16 mouse cellular contexts compared by ENCODE assay signal in genomic region chr10:80177441-80178279, GRCm38 (mm10). TPM values are rescaled to one million over a fixed set of nuclear protein-coding genes. Genes with fewer than 3 reads are reported as not detected.
DNase-seq lines count a peak whose midpoint lies in the region; ATAC-seq lines count a peak whose summit lies in the region.
"Had no signal": no experiment of that assay in that cellular context is flagged by ENCODE, and none has a peak within 500 bp of the region (broad histone marks: within the 10 kb centered on the region; RNA-seq: fewer than 3 reads in every experiment).

No protein-coding gene starts in this region.

- peaks cover 91% of the 10 kb centered on the region for H3K4me1 ChIP-seq in midbrain, embryonic 10.5 days
- peaks cover 39% of the 10 kb centered on the region for H3K4me1 ChIP-seq in midbrain, embryonic 15.5 days
- H3K4me1 ChIP-seq in midbrain, embryonic 13.5 days (replicated peaks): peaks cover 68% of the 10 kb centered on the region

- H3K9me3 ChIP-seq in midbrain, embryonic 10.5 days (replicated peaks): no peaks in the 10 kb centered on the region
- H3K9me3 ChIP-seq in midbrain, embryonic 15.5 days: no peaks in the 10 kb centered on the region
- H3K9me3 ChIP-seq in midbrain, embryonic 13.5 days: no peaks in the 10 kb centered on the region
- H3K9me3 ChIP-seq: embryonic facial prominence, embryonic 13.5 days had no signal

- intact Hi-C loops in heart, postnatal 25 days (cut with DNase I): loop anchor here (10.0 kb wide), 1 partner anchor 197 kb away; no protein-coding TSS in a partner anchor

- 68% methylated on average over 7 of the region's 7 CpGs for WGBS in midbrain, embryonic 10.5 days
- WGBS in midbrain, embryonic 15.5 days: 41% methylated on average over 7 of the region's 7 CpGs
- WGBS in midbrain, embryonic 13.5 days: 38% methylated on average over 7 of the region's 7 CpGs

- no peak overlapping the region for H3K9ac ChIP-seq in midbrain, embryonic 15.5 days
- no peak overlapping the region; the same call in 1 of the 2 replicates for H3K9ac ChIP-seq in midbrain, embryonic 13.5 days (replicated peaks)
- H3K9ac ChIP-seq: embryonic facial prominence, embryonic 13.5 days; forebrain, postnatal 0 days; liver, embryonic 14.5 days had no signal

- peaks cover 17% of the 10 kb centered on the region for H3K36me3 ChIP-seq in midbrain, embryonic 10.5 days
- no peaks in the 10 kb centered on the region for H3K36me3 ChIP-seq in midbrain, embryonic 15.5 days (replicated peaks)
- H3K36me3 ChIP-seq in midbrain, embryonic 13.5 days: peaks cover 3% of the 10 kb centered on the region

- no peak for ATAC-seq in midbrain, embryonic 15.5 days (replicated peaks)
- no peak for ATAC-seq in midbrain, embryonic 13.5 days
- ATAC-seq: forebrain, postnatal 0 days had no signal

- H3K27ac ChIP-seq in midbrain, embryonic 10.5 days (replicated peaks): peak overlapping the region; percentile 99
- H3K27ac ChIP-seq in midbrain, embryonic 15.5 days: no peak overlapping the region
- peak overlapping the region; percentile 91; the same call in 1 of the 2 replicates for H3K27ac ChIP-seq in midbrain, embryonic 13.5 days
- H3K27ac ChIP-seq: kidney, postnatal 0 days; liver, embryonic 14.5 days had no signal

- peak; percentile 92 for DNase-seq in heart, adult 11 months
- DNase-seq in heart, postnatal 25 days (ENCODE audit: low spot score): no peak
- peak; percentile 53 for DNase-seq in midbrain, embryonic 10.5 days (ENCODE audit: low spot score)
- peak; percentile 92 for DNase-seq in adrenal gland, adult 2 months
- DNase-seq in B cell, adult 2 months: no peak
- no peak for DNase-seq in kidney, adult 18-20 months
- DNase-seq: cerebellum, adult 8-10 months; forebrain, postnatal 0 days; gastrocnemius, postnatal 25 days; left cerebral cortex, postnatal 4 days; lung, postnatal 14 days had no signal

- peaks cover 30% of the 10 kb centered on the region for H3K27me3 ChIP-seq in midbrain, embryonic 10.5 days (ENCODE audit: low read depth, poor library complexity, severe bottlenecking)
- H3K27me3 ChIP-seq in midbrain, embryonic 15.5 days (replicated peaks): no peaks in the 10 kb centered on the region
- H3K27me3 ChIP-seq in midbrain, embryonic 13.5 days: no peaks in the 10 kb centered on the region
- H3K27me3 ChIP-seq: embryonic facial prominence, embryonic 13.5 days had no signal

- H3K4me3 ChIP-seq in midbrain, embryonic 10.5 days: peak overlapping the region; percentile 32
- H3K4me3 ChIP-seq in midbrain, embryonic 15.5 days: no peak overlapping the region
- no peak overlapping the region for H3K4me3 ChIP-seq in midbrain, embryonic 13.5 days (replicated peaks)
- H3K4me3 ChIP-seq: embryonic facial prominence, embryonic 13.5 days had no signal

- H3K4me2 ChIP-seq in midbrain, embryonic 15.5 days: no peak overlapping the region
- no peak overlapping the region for H3K4me2 ChIP-seq in midbrain, embryonic 13.5 days (replicated peaks)
- H3K4me2 ChIP-seq: embryonic facial prominence, embryonic 13.5 days had no signal

RNA-seq across cellular contexts. Expression of gene Efna2, which starts 1.6 kb away (rescaled TPM):
- total RNA-seq in heart, postnatal 25 days (2021): 1 to 10 TPM in 1 of 2 experiments, under 1 TPM in 1; 0.91 to 1.1 TPM
- 56.6 and 64.5 TPM in 2 replicates for polyA plus RNA-seq in midbrain, embryonic 10.5 days (2016; fragmentation: Nextera tagmentation; extraction: Ambion mirVana)
- polyA plus RNA-seq in midbrain, embryonic 15.5 days (2015; fragmentation: Nextera tagmentation; extraction: Ambion mirVana): 53.4 and 54.6 TPM in 2 replicates
- 1 to 10 TPM; 1.8 to 5.2 TPM for total RNA-seq in adrenal gland, adult 2 months (2021)
- polyA plus RNA-seq in adrenal gland, adult 2 months (2012; rRNA removed): 10.2 and 15.6 TPM in 2 replicates
- polyA plus RNA-seq in midbrain, embryonic 13.5 days (2015; fragmentation: Nextera tagmentation; extraction: Ambion mirVana): 34.5 and 41.3 TPM in 2 replicates

RNA-seq across cellular contexts. Expression of gene 1600002K03Rik, which starts 4.9 kb away (rescaled TPM):
- 1 to 10 TPM; 4.2 to 5.2 TPM for total RNA-seq in heart, postnatal 25 days (2021)
- polyA plus RNA-seq in midbrain, embryonic 10.5 days (2016; fragmentation: Nextera tagmentation; extraction: Ambion mirVana): 10.6 and 11.2 TPM in 2 replicates
- polyA plus RNA-seq in midbrain, embryonic 15.5 days (2015; fragmentation: Nextera tagmentation; extraction: Ambion mirVana): 13.3 and 14.7 TPM in 2 replicates
- 10 to 100 TPM; 14.0 to 21.7 TPM for total RNA-seq in adrenal gland, adult 2 months (2021)
- 25.9 and 34.5 TPM in 2 replicates for polyA plus RNA-seq in adrenal gland, adult 2 months (2012; rRNA removed)
- polyA plus RNA-seq in midbrain, embryonic 13.5 days (2015; fragmentation: Nextera tagmentation; extraction: Ambion mirVana): 11.9 and 14.5 TPM in 2 replicates

RNA-seq across cellular contexts. Expression of gene Cirbp, which starts 11.9 kb away (rescaled TPM):
- total RNA-seq in heart, postnatal 25 days (2021): 10 to 100 TPM; 31.7 to 43.1 TPM
- 91.8 and 135 TPM in 2 replicates for polyA plus RNA-seq in midbrain, embryonic 10.5 days (2016; fragmentation: Nextera tagmentation; extraction: Ambion mirVana)
- 364 and 392 TPM in 2 replicates for polyA plus RNA-seq in midbrain, embryonic 15.5 days (2015; fragmentation: Nextera tagmentation; extraction: Ambion mirVana)
- total RNA-seq in adrenal gland, adult 2 months (2021): 10 to 100 TPM; 30.6 to 77.0 TPM
- 108 and 152 TPM in 2 replicates for polyA plus RNA-seq in adrenal gland, adult 2 months (2012; rRNA removed)
- 354 and 412 TPM in 2 replicates for polyA plus RNA-seq in midbrain, embryonic 13.5 days (2015; fragmentation: Nextera tagmentation; extraction: Ambion mirVana)

RNA-seq across cellular contexts. Expression of gene Midn, which starts 29.6 kb away (rescaled TPM):
- total RNA-seq in heart, postnatal 25 days (2021): 100 to 1,000 TPM in 1 of 2 experiments, 10 to 100 TPM in 1; 92.1 to 120 TPM
- 17.8 and 19.7 TPM in 2 replicates for polyA plus RNA-seq in midbrain, embryonic 10.5 days (2016; fragmentation: Nextera tagmentation; extraction: Ambion mirVana)
- 29.5 and 29.9 TPM in 2 replicates for polyA plus RNA-seq in midbrain, embryonic 15.5 days (2015; fragmentation: Nextera tagmentation; extraction: Ambion mirVana)
- 100 to 1,000 TPM in 1 of 2 experiments, 10 to 100 TPM in 1; 75.8 to 115 TPM for total RNA-seq in adrenal gland, adult 2 months (2021)
- polyA plus RNA-seq in adrenal gland, adult 2 months (2012; rRNA removed): 233 and 269 TPM in 2 replicates
- polyA plus RNA-seq in midbrain, embryonic 13.5 days (2015; fragmentation: Nextera tagmentation; extraction: Ambion mirVana): 35.9 and 40.6 TPM in 2 replicates

RNA-seq across cellular contexts. Expression of gene Cbarp, which starts 37.0 kb away (rescaled TPM):
- total RNA-seq in heart, postnatal 25 days (2021): 1 to 10 TPM; 2.4 to 3.1 TPM
- polyA plus RNA-seq in midbrain, embryonic 10.5 days (2016; fragmentation: Nextera tagmentation; extraction: Ambion mirVana): 7.8 and 9.3 TPM in 2 replicates
- 65.7 and 66.9 TPM in 2 replicates for polyA plus RNA-seq in midbrain, embryonic 15.5 days (2015; fragmentation: Nextera tagmentation; extraction: Ambion mirVana)
- 100 to 1,000 TPM in 1 of 2 experiments, 10 to 100 TPM in 1; 74.5 to 118 TPM for total RNA-seq in adrenal gland, adult 2 months (2021)
- 84.3 and 84.6 TPM in 2 replicates for polyA plus RNA-seq in adrenal gland, adult 2 months (2012; rRNA removed)
- polyA plus RNA-seq in midbrain, embryonic 13.5 days (2015; fragmentation: Nextera tagmentation; extraction: Ambion mirVana): 40.6 and 45.3 TPM in 2 replicates

Comparison
In these comparisons a context has a peak if more than half of its experiments do, and no peak if none do; other contexts are left out.
1. DNase-seq: peak in heart, adult 11 months (single experiment), midbrain, embryonic 10.5 days (single experiment) and adrenal gland, adult 2 months (single experiment); none in heart, postnatal 25 days (single experiment), B cell, adult 2 months (0 of 2) and kidney, adult 18-20 months (single experiment).